Mouse (Mus musculus) lung, postnatal 0 days (tissue): ENCODE measurements at regions not wholly inside any gene's neighbourhood (a gene's known extent, or its start where the extent isn't known, plus 50 kb on each side); places are given as distances from the start of the nearest gene placed in this dataset.

ENCODE experiments used
- ATAC-seq: fragments of 200-750 bp; cut with Nextera tagmentation; 2 replicates; pipeline ENCODE4 v1.8.0; 2017; ENCODE audit warnings: moderate library complexity
- DNase-seq: peaks from one replicate; pipeline ENCODE4 v3.0.0-alpha.2; 2016; ENCODE audit warnings: low spot score
- H3K27ac ChIP-seq: fragments of 300-500 bp; sonication (generic); 2 replicates; pipeline ENCODE4 v1.5.1; 2014; ENCODE audit warnings: antibody characterized with exemption, mild to moderate bottlenecking, low read length, mixed read lengths
- H3K27me3 ChIP-seq: fragments of 300-500 bp; sonication (generic); replicated peaks from 2 replicates; pipeline ENCODE4 v1.6.1; 2014; ENCODE audit warnings: low read length, mixed read lengths; ENCODE audit not compliant: insufficient read depth
- H3K36me3 ChIP-seq: fragments of 300-500 bp; sonication (generic); 2 replicates; pipeline ENCODE4 v1.6.1; 2014; ENCODE audit warnings: low read length, mixed read lengths; ENCODE audit not compliant: insufficient read depth
- H3K4me1 ChIP-seq: fragments of 300-500 bp; sonication (generic); 2 replicates; pipeline ENCODE4 v1.6.1; 2014; ENCODE audit warnings: antibody characterized with exemption, low read depth, low read length, mixed read lengths; ENCODE audit not compliant: insufficient read depth
- H3K4me2 ChIP-seq: fragments of 300-500 bp; sonication (generic); replicated peaks from 2 replicates; pipeline ENCODE4 v1.6.1; 2014; ENCODE audit warnings: low read depth, mild to moderate bottlenecking, low read length, moderate library complexity, mixed read lengths
- H3K4me3 ChIP-seq: fragments of 300-500 bp; sonication (generic); 2 replicates; pipeline ENCODE4 v1.5.1; 2014; ENCODE audit warnings: low read depth, low read length
- H3K9ac ChIP-seq: fragments of 300-500 bp; sonication (generic); replicated peaks from 2 replicates; pipeline ENCODE4 v1.6.1; 2014; ENCODE audit warnings: low read depth, mild to moderate bottlenecking
- H3K9me3 ChIP-seq: fragments of 300-500 bp; sonication (generic); 2 replicates; pipeline ENCODE4 v1.6.1; 2016; ENCODE audit warnings: low read length, mixed read lengths
- CTCF ChIP-seq: IDR thresholded peaks from 2 replicates; pipeline ENCODE4 v1.5.1; 2016; ENCODE audit warnings: antibody characterized with exemption, mild to moderate bottlenecking
- EP300 ChIP-seq: IDR thresholded peaks from 2 replicates; pipeline ENCODE4 v1.6.1; 2016; ENCODE audit warnings: antibody characterized with exemption, mild to moderate bottlenecking, control low read depth
- WGBS: fragments of 180-500 bp; shearing (Covaris S2); extraction: QIAGEN DNeasy Blood & Tissue Kit; methylation state at CpG from one replicate; pipeline ENCODE4 v1.1.7; 2014; 5-methylcytosine and 5-hydroxymethylcytosine counted together

DNA sequence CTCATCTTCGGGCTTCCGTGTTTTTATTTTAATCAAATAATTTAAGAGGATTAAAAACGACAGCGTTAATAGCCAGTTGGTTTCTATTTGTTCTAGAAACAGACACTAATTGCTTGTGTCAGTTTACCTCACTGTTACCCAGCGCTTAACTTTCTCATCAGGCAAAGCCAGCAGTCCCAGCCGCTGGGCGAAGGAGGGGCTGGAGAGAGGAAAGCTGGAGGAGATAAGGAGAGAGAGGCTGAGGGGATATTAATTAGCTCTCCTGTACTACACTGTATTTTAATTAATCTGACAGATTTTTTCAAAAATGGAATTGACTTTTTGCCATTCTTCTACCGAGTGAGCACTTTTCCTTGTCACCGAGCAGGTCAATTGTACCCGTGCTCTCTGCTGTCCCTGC, 559.5 kb upstream of the Mki67 start:
- 73% methylated on average over 10 of the region's 10 CpGs for WGBS

DNA sequence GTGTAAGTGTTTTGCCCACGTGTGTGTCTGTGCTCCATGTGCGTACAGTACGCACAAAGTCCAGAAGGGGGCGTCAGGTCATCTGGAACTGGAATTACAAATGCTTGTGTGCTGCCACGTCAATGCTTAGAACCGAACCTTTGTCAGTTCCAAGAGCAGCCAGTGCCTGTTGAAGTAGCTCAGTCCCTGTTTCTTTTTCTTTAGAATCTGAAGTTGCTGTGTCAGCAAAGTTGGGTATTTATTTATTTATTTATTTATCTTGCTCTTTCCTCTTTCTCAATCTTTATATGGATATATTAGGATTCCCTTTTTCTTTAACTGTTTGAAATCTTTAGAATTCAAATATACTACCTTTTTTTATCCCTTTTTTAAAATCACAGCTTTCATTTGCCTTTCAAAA, 567.6 kb upstream of the Mki67 start:
- Histone ChIP-seq H3K4me2 (no peak overlapping the region), H3K27me3 (no peaks in the 10 kb centered on the region), H3K4me1 (no peaks in the 10 kb centered on the region), H3K9me3 (no peaks in the 10 kb centered on the region), H3K9ac (no peak overlapping the region), H3K27ac (no peak overlapping the region), H3K36me3 (no peaks in the 10 kb centered on the region), H3K4me3 (no peak overlapping the region)
- 84% methylated on average over 6 of the region's 6 CpGs for WGBS
- no peak for DNase-seq
- TF ChIP-seq EP300: no peak
- no peak for TF ChIP-seq CTCF
- no peak for ATAC-seq

More for the DNA sequence above, 559.5 kb upstream of the Mki67 start:
- H3K9me3 ChIP-seq: no peaks in the 10 kb centered on the region
- no peak overlapping the region for H3K27ac ChIP-seq
- H3K36me3 ChIP-seq: no peaks in the 10 kb centered on the region
- no peak overlapping the region for H3K4me3 ChIP-seq
- no peak overlapping the region for H3K9ac ChIP-seq
- no peaks in the 10 kb centered on the region for H3K27me3 ChIP-seq
- H3K4me1 ChIP-seq: no peaks in the 10 kb centered on the region
- no peak for TF ChIP-seq EP300
- TF ChIP-seq CTCF: no peak
- no peak for DNase-seq
- no peak for ATAC-seq
- H3K4me2 ChIP-seq: no peak overlapping the region

DNA sequence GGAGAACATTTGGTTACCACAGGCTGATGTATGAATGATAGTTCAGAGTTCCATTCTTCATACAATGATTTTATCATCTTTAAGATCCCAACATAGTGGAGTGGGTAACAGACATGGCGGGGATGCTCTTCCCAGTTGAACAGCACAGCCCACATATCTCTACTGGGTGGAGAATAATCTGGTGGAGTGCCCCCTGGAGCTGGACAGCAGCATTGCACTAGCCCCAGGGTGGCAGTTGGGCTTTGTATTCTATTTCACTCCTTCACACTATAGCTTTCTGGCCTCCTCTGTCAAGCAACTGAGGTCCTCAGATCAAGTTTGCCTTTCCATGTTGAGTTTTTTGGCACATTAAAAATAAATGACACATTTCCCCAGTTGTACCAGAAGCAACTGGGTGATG, 569.4 kb upstream of the Mki67 start:
- 85% methylated on average over 1 of the region's 1 CpGs for WGBS
- H3K4me2 ChIP-seq: no peak overlapping the region
- H3K27ac ChIP-seq: no peak overlapping the region

DNA sequence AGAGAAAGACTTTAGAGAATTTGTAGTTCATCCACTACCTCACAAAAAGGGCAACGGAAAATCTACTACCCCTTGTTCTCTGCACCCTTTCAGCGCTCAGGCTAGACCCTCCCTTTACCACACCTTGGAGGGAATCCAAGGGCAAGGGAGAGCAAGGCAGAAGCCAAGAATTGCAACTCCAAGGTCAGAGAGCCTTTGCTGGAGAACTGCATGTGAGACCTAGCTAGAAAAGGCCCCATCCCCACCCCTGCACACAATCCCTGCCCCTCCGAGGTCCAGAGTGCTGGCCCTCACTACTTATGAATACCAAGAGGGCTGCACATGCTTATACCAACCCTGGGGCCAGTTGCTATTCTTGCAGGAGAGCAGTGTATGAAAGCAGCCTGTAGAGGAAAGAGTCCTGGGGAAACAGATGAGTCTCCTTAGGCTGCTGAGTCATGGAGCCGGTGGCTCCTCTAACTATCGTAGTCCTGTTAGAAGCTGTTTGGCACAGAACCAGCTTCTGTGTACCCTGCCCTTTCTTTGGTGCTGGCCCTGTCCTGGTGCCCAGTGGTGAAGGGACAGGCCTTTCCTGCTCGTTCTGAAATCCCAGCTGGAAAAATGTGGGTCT, 577.5 kb upstream of the Mki67 start:
- H3K9ac ChIP-seq: no peak overlapping the region
- no peaks in the 10 kb centered on the region for H3K36me3 ChIP-seq
- H3K4me3 ChIP-seq: no peak overlapping the region
- H3K9me3 ChIP-seq: no peaks in the 10 kb centered on the region
- H3K27me3 ChIP-seq: no peaks in the 10 kb centered on the region
- no peak overlapping the region for H3K27ac ChIP-seq
- ATAC-seq (no peak), DNase-seq (no peak)
- H3K4me1 ChIP-seq: no peaks in the 10 kb centered on the region
- H3K4me2 ChIP-seq: no peak overlapping the region
- TF ChIP-seq CTCF (no peak), EP300 (no peak)
- 50% methylated on average over 6 of the region's 6 CpGs for WGBS

More for the DNA sequence above, 569.4 kb upstream of the Mki67 start:
- no peaks in the 10 kb centered on the region for H3K36me3 ChIP-seq
- DNase-seq (no peak), ATAC-seq (no peak)
- no peak overlapping the region for H3K4me3 ChIP-seq
- H3K9me3 ChIP-seq: no peaks in the 10 kb centered on the region
- TF ChIP-seq EP300: no peak
- 0 out of 2 replicates have a peak, but pooled peaks have one; percentile 7 for TF ChIP-seq CTCF
- no peak overlapping the region for H3K9ac ChIP-seq
- H3K4me1 ChIP-seq: no peaks in the 10 kb centered on the region
- no peaks in the 10 kb centered on the region for H3K27me3 ChIP-seq

DNA sequence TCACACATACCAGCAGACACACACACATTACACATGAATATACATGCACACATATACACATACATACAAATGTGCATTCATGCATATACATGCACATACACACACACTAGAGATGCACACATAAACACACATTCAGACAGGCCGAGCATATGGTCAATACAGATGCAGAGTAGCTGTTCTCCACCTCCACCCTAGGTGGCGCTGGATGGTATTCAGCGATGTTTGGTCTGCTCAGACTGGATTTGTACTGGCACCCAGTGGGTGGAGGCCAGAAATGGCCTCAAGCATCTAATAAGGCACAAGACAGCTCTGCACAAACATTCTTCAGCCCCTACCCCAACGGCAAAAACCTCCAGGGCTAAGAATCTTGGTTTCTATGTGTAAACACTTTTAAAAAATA, 578.3 kb upstream of the Mki67 start:
- TF ChIP-seq CTCF (peak; percentile 74), EP300 (no peak)
- H3K36me3 ChIP-seq: no peaks in the 10 kb centered on the region
- ATAC-seq (no peak), DNase-seq (peak; percentile 16)
- H3K27me3 ChIP-seq: no peaks in the 10 kb centered on the region
- H3K9ac ChIP-seq: no peak overlapping the region
- H3K27ac ChIP-seq: no peak overlapping the region
- WGBS: 29% methylated on average over 4 of the region's 4 CpGs
- no peak overlapping the region for H3K4me2 ChIP-seq
- H3K4me1 ChIP-seq: no peaks in the 10 kb centered on the region
- no peak overlapping the region for H3K4me3 ChIP-seq
- no peaks in the 10 kb centered on the region for H3K9me3 ChIP-seq

DNA sequence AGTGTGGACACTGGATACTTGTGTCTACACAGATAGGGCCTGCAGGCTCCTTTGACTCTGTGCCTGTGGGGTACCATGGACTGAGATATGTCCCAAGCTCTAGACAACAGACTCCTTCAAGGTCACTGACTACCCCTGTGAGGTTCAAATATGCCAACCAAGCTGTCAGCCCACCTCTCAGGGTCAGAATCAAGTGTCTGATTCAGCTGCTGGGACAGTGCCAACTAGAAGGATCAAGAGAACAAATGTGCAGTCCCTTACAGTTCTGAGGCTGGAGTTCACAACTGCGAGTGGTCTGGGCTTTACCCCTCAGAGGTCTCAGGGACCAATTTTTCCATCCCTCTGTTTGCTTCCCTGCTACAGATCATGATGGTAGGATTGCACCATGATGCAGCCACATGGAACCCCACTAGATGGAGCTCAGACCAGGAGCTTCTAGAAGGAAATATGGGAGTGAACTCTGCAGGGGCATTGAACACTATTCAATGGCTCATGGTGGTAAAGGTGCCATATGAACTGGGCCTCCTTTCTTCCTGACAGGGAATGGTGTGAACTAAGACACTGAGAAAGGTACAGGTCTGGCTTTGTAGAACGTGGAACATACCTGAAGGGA, 581.8 kb upstream of the Mki67 start:
- Histone ChIP-seq H3K4me3 (no peak overlapping the region), H3K4me1 (no peaks in the 10 kb centered on the region), H3K9me3 (no peaks in the 10 kb centered on the region), H3K9ac (no peak overlapping the region), H3K36me3 (no peaks in the 10 kb centered on the region), H3K27ac (no peak overlapping the region), H3K4me2 (no peak overlapping the region), H3K27me3 (no peaks in the 10 kb centered on the region)
- TF ChIP-seq EP300: no peak
- TF ChIP-seq CTCF: peak; percentile 37
- ATAC-seq (no peak), DNase-seq (no peak)
- WGBS: 61% methylated on average over 2 of the region's 2 CpGs
